Mouse (Mus musculus): ENCODE data around the gene Ndufa12. TPM values are rescaled to one million over a fixed set of nuclear protein-coding genes. Genes with fewer than 3 reads are reported as not detected.

Ndufa12 gene
- polyA plus RNA-seq, 1 experiment: 61.4 TPM

DNA sequence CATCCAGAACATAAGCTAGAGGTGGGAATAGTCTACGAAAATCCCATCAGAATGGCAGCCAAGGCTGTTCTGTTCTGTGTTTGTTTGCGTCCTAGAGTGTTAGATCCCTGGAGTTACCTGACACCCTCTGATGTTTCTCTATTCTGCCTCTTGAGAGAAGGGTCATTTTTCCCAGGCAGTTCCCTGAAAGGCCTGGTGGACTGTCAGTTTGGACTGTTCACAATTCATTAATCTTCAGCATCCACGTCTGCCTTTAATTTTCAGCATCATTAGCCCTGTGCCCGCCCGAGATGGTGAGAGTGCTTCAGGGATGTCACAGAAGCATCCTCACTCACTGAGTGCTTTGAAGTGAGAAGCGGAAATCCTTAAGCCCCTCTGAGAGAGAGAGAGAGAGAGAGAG lies 57.2 kb downstream of the Ndufa12 start:
- TF ChIP-seq POLR2A (IDR thresholded peaks at IDR 0.05; ENCODE audit: borderline replicate concordance, extremely low read depth, low read depth, low read length) (no peak), CTCF (IDR thresholded peaks at IDR 0.05; ENCODE audit: insufficient read depth, low read length) (no peak)
- DNase-seq: no peak
- Histone ChIP-seq H3K4me1 (ENCODE audit: control insufficient read depth, insufficient read depth, low read length) (no peaks in the 10 kb centered on the region), H3K4me3 (replicated peaks; ENCODE audit: extremely low read depth, low read depth, low read length) (no peak overlapping the region)
- 38% methylated on average over 6 of the region's 6 CpGs for WGBS

DNA sequence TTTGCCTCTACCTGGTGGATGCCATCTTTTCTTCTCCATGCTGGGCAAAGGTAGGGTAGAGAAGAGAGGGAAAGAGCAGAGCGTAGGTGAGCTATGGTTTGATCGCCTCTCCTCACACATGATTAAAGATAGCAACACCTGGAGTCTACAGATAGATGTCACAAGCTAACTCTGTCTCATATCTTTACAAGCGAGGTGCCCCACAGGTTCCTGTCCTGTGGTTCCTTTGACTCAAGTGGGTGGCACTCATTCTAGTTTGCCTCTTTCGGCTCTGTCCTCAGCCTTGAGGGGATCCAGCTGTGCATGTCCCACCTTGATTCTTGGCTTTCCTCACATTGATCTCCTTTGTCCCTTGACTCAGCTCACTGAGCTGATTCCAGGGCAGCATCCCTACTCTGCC lies 58.0 kb downstream of the Ndufa12 start:
- H3K4me1 ChIP-seq (ENCODE audit: control insufficient read depth, insufficient read depth, low read length): no peaks in the 10 kb centered on the region
- DNase-seq: no peak
- 82% methylated on average over 4 of the region's 4 CpGs for WGBS
- H3K4me3 ChIP-seq (replicated peaks; ENCODE audit: extremely low read depth, low read depth, low read length): no peak overlapping the region
- TF ChIP-seq CTCF (IDR thresholded peaks at IDR 0.05; ENCODE audit: insufficient read depth, low read length): no peak
- TF ChIP-seq POLR2A (IDR thresholded peaks at IDR 0.05; ENCODE audit: borderline replicate concordance, extremely low read depth, low read depth, low read length): no peak

DNA sequence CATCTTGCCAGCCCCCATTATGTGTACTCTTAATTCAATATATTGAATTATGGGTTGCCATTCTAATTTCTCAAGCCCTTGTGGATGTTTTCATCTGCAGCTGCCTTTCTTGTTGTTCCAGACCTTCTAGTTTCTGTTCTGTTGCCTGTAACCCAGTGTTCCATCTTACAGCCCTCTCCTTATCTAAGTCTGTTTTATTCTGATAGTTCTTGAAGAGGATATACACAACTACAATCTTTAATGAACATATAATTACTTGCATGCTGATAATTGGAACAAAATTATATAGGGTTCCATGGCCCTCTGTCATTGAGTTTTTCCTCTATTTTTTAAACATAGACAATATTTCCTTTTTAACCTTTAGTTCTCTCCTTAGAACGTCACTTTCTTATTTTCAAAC lies 62.0 kb downstream of the Ndufa12 start:
- DNase-seq: no peak
- no peak for TF ChIP-seq CTCF (IDR thresholded peaks at IDR 0.05; ENCODE audit: insufficient read depth, low read length)
- TF ChIP-seq POLR2A (IDR thresholded peaks at IDR 0.05; ENCODE audit: borderline replicate concordance, extremely low read depth, low read depth, low read length): no peak
- Histone ChIP-seq H3K4me3 (replicated peaks; ENCODE audit: extremely low read depth, low read depth, low read length) (no peak overlapping the region), H3K4me1 (ENCODE audit: control insufficient read depth, insufficient read depth, low read length) (no peaks in the 10 kb centered on the region)
- 74% methylated on average over 1 of the region's 1 CpGs for WGBS

DNA sequence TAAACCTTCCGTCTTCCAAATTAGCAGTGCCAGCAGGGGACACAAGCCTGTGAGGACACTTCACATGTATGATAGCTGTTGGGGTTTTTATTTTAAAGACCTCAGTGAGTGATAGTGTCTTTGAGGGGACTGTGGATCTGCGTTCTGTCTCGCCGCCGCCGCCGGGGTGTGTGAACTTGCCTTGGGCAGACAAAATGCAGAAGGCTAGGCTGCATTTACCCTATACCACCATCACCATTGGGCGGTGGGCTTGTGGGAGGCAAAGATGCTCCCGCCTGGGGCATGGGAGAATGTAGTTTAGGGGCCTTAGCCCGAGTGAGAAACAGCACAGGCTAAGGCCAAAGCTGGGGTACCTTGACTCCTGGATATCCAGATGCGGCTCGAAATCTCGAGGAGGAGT lies 64.1 kb downstream of the Ndufa12 start:
- Histone ChIP-seq H3K4me3 (replicated peaks; ENCODE audit: extremely low read depth, low read depth, low read length) (no peak overlapping the region), H3K4me1 (ENCODE audit: control insufficient read depth, insufficient read depth, low read length) (no peaks in the 10 kb centered on the region)
- WGBS: 89% methylated on average over 13 of the region's 13 CpGs
- TF ChIP-seq CTCF (IDR thresholded peaks at IDR 0.05; ENCODE audit: insufficient read depth, low read length) (no peak), POLR2A (IDR thresholded peaks at IDR 0.05; ENCODE audit: borderline replicate concordance, extremely low read depth, low read depth, low read length) (no peak)
- DNase-seq: no peak

DNA sequence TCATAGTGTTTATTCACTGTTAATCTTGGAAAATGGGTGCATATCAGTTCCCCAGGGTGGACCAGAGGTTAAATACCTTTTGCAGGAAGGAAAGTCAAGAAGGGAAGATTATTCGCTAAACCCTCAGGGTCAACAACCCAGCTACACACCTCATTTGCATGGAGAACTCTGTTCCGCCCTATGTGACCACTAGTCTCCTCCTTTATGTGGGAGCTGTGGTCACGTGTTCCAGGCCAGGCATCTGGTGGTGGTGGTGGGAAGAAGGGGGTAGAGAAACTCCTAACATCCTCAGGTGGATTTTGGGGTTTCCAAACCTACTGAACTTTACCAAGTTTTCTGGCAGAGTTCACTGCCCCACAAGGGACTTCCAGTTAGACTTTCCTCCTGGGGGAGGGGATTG lies 64.7 kb downstream of the Ndufa12 start:
- WGBS: 80% methylated on average over 3 of the region's 3 CpGs

DNA sequence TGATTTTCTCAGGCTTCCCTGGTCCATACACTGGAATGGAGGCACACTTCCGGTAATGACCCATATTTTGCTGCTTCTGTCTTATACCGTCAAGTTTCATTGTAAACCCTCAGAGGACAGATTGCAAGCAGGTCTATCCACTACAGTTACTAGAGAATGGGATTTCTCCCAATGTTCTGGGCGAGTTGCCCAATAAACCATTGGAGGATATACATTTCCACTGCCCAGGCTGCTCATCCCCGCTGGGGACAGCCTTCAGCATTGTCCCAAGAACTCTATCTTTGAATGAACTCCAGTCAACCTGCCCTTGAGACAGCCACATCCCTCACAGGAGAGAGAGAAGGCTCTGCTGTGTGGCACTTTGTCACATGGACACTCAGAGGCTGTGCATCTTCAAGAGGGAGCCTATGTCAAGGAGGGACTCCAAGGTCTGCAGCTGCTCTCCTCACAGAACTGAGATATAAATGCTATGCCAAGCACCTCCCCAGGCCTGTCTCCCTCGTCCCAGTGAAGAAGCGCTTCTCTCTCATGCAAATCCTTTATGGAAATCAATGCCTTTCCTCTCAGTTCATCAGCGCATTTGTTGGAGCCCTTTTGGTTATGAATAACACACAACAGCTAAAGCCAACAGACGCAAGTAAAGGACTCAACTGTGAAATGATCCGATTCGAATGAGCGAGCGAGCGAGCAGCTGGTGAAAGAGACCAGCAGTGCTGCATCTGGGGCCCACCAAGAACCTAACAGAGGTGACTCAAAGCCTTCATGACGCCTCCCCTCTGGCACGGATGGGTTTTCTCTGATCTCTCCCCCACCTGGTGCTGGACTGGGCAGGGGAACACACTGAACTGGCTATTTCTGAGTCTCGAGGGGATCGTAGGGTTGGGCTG lies 67.4 kb downstream of the Ndufa12 start:
- Histone ChIP-seq H3K4me3 (replicated peaks; ENCODE audit: extremely low read depth, low read depth, low read length) (no peak overlapping the region), H3K4me1 (ENCODE audit: control insufficient read depth, insufficient read depth, low read length) (no peaks in the 10 kb centered on the region)
- no peak for DNase-seq
- WGBS: 69% methylated on average over 17 of the region's 17 CpGs
- TF ChIP-seq POLR2A (IDR thresholded peaks at IDR 0.05; ENCODE audit: borderline replicate concordance, extremely low read depth, low read depth, low read length) (no peak), CTCF (IDR thresholded peaks at IDR 0.05; ENCODE audit: insufficient read depth, low read length) (no peak)

More for the DNA sequence above, 64.7 kb downstream of the Ndufa12 start:
- H3K4me1 ChIP-seq (ENCODE audit: control insufficient read depth, insufficient read depth, low read length): no peaks in the 10 kb centered on the region
- no peak for DNase-seq
- H3K4me3 ChIP-seq (replicated peaks; ENCODE audit: extremely low read depth, low read depth, low read length): no peak overlapping the region
- no peak for TF ChIP-seq CTCF (IDR thresholded peaks at IDR 0.05; ENCODE audit: insufficient read depth, low read length)
- TF ChIP-seq POLR2A (IDR thresholded peaks at IDR 0.05; ENCODE audit: borderline replicate concordance, extremely low read depth, low read depth, low read length): no peak

Other genes starting within 250 kb of the Ndufa12 start
- gene Vezt, start 162.9 kb upstream of the Ndufa12 start, polyA plus RNA-seq (2012; rRNA removed): 7.9 and 13.4 TPM in 2 replicates
- gene Fgd6, start 162.7 kb upstream of the Ndufa12 start, polyA plus RNA-seq (2012; rRNA removed): 4.8 and 7.2 TPM in 2 replicates
- 3.8 and 5.2 TPM in 2 replicates for gene Nr2c1, start 50.7 kb upstream of the Ndufa12 start, polyA plus RNA-seq (2012; rRNA removed)
- gene Gm4792, start 100.0 kb downstream of the Ndufa12 start, polyA plus RNA-seq (2012; rRNA removed): not detected in 2 replicates
- 42.5 and 46.8 TPM in 2 replicates for gene Tmcc3, start 113.2 kb downstream of the Ndufa12 start, polyA plus RNA-seq (2012; rRNA removed)

Measured in lung, adult 2 months (tissue).